Mouse (Mus musculus): ENCODE measurements around the gene Spag4.

DNA sequence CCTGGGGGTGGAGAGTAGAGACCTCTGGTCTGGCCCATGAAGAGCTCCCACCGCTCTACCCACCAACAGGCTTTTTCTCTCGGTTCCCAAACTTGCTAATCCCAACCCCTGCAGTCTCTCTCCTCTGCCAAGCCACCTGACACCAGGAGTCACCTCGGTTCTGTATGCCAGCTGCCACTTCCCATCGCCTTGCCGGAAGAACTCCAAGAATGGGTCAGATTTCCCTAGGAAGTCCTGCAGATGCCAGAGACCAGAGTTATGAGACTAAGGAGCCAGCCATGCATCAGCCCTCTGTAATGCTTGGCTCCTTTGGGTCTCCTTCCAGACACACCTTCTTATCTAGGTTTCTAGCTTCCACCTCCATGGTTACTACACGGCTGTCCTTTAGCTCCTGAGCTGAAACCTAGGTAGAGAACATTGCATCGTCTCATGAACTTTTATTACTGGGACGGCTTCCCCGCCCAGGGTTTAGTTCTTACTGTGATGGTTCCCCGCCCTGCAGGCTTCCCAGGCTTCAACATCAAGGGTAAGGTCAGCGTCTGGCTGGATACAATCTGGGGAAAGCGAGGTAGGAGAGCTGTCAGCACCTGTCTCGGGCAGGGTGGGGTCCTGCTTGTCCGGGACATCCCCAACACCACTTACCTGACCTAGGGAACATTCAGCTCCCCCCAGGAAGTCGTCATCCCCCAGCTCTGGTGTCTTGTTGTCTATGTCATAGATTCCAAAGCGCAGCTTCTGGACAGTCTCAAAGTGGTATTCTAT, 13.6 kb downstream of the Spag4 start:
- TF ChIP-seq POLR2A (IDR thresholded peaks at IDR 0.05; ENCODE audit: borderline replicate concordance, insufficient read depth, low read length) (no peak), CTCF (IDR thresholded peaks at IDR 0.05; ENCODE audit: borderline replicate concordance, insufficient read depth, low read depth, low read length) (no peak)

All from cerebellum, adult 2 months (tissue).